Mouse (Mus musculus) cortical plate, adult 2 months (tissue): ENCODE measurements around the gene Slc26a1. TPM values are rescaled to one million over a fixed set of nuclear protein-coding genes. Genes with fewer than 3 reads are reported as not detected.
A peak's percentile ranks its signal among the peaks of the same experiment; 100 is the strongest.

Experiments used
- H3K27ac ChIP-seq: fragments of 200-500 bp; 2 replicates; pipeline ENCODE4 v1.5.1; 2012; ENCODE audit warnings: low read length, control low read depth, inconsistent platforms; ENCODE audit not compliant: insufficient read depth
- H3K4me1 ChIP-seq: fragments of 200-500 bp; 2 replicates; pipeline ENCODE4 v1.6.1; 2011; ENCODE audit warnings: low read length; ENCODE audit not compliant: control insufficient read depth, insufficient read depth
- H3K4me3 ChIP-seq: fragments of 200-500 bp; 2 replicates; pipeline ENCODE4 v1.5.1; 2011; ENCODE audit warnings: mild to moderate bottlenecking, low read length, control low read depth; ENCODE audit not compliant: insufficient read depth
- CTCF ChIP-seq: fragments of 200-500 bp; IDR thresholded peaks from 2 replicates; pipeline ENCODE4 v1.5.1; 2011; ENCODE audit warnings: mild to moderate bottlenecking, control low read depth, low read length; ENCODE audit not compliant: insufficient read depth; ENCODE audit errors: extremely low read depth
- POLR2A ChIP-seq: fragments of 200-500 bp; IDR thresholded peaks from 2 replicates; pipeline ENCODE4 v1.6.1; 2011; ENCODE audit warnings: mild to moderate bottlenecking, low read length, control low read depth; ENCODE audit not compliant: insufficient read depth; ENCODE audit errors: extremely low read depth
- polyA plus RNA-seq: library from polyadenylated mRNA; depleted of rRNA; stranded (reverse); fragments of >200 nt; gene quantifications from 2 replicates; pipeline ENCODE4 v1.2.3, GENCODE M21; 2012; rRNA removed

Gene Slc26a1
- polyA plus RNA-seq, 1 experiment: 1.4 TPM

DNA sequence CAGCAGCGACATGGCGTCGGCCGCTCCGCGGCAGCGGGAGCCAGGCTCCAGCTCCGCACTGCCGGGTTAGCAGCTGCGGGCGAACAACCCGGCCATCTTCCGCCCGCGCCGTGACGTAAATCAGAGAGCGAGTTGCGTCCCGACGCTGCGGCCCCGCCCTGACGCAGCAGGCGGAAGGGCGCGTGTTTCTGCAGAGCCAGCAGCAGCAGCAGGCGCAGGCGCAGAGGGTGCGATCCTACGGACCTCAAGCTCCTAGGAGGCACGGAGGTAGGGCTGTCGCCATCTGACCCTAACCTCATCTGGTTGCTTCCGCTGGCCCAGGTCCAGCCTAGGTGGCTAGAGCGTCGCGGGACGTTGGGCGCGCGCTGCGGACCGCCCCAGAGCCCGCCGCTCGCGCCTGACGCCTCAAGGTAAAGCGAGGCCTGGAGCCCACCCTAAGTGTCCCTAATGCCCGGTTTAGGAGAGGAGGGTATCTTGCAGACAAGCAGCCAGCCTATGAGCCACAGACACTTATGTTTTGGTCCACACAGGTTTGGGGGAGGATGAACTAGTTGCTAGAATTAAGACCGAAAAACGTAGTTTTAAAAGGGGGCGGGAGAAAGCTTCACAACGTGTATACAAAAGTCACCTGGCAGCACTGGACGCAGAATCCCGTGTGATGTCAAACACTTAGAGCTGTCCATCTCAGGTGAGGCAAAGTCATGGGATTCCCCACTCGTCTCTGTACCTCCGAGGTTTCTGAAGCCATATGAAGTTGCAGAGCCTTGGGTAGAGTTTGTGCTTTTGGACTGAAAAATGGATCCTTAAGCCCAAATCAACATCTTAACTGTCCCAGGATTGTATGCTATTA, 45.5 kb downstream of the Slc26a1 start, which contains the start of the genes Gak and Tmem175:
Gene Gak (minus strand): TSS at position 122 of the 850 bp plus-strand sequence.
Gene Tmem175 (plus strand): TSS at position 137 of the 850 bp plus-strand sequence.
- Histone ChIP-seq H3K4me1 (peaks cover 7% of the 10 kb centered on the region; the same call in 1 of the 2 replicates), H3K27ac (peak within 1 kb of the TSS; percentile 81), H3K4me3 (peak within 1 kb of the TSS; percentile 82)
- TF ChIP-seq POLR2A (peak; percentile 96), CTCF (no peak)

- TF ChIP-seq POLR2A (no peak), CTCF (no peak)
- H3K4me3 ChIP-seq: peak overlapping the region; percentile 82
- peak overlapping the region; percentile 81 for H3K27ac ChIP-seq
- peaks cover 7% of the 10 kb centered on the region; the same call in 1 of the 2 replicates for H3K4me1 ChIP-seq
Measured at GRCm38 (mm10) chr5:108628891-108629633, 46.3 kb downstream of the Slc26a1 start.

DNA sequence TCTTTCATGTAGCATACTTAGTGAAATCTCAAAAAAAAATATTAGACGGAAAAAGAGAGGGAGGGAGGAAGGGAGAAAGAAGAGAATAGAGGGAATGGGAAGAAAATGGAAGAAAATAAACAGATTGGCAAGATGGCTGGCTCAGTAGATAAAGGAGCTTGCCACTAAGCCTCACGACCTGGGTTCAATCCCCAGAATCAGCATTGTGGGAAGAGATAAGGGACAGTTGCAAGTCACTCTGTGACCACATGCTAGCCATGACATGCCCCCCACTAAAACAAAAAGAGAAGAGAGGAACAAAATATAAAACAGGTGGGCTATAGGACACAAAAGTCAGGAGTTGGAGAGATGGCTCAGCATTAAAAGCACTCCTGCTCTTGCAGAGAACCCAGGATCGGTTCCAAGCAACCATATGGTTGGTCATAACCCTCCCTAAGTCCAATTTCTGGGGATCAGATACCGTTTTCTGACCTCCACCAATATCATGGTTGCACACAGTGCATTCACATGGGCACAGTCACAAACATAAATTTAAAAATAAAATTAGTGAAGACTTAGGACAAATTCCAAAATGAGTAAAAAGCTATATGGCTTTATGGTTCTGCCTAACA, 49.2 kb downstream of the Slc26a1 start:
- H3K27ac ChIP-seq: no peak overlapping the region
- TF ChIP-seq CTCF (no peak), POLR2A (no peak)
- H3K4me1 ChIP-seq: peaks cover 13% of the 10 kb centered on the region; the same call in 1 of the 2 replicates
- no peak overlapping the region for H3K4me3 ChIP-seq

DNA sequence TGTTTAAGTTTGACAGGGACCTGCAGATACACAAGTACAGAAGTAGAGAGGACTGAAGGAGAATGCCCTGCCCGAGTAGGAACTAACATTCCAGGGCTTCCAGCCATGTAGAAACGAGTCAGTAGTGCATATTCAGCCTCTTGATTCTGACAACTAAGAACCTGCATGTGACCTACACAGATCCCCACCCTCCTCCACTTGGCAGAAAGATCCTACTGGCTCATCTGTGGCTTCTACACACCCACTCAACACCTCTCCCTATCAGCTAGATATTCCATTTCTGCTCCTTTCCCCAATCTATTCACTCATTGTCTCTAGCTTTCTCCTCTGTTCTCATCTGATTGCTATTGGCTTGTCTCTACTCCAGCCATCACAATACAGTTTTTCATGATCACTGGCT, 53.5 kb downstream of the Slc26a1 start:
- no peak for TF ChIP-seq CTCF
- no peak for TF ChIP-seq POLR2A
- H3K27ac ChIP-seq: no peak overlapping the region
- no peak overlapping the region for H3K4me3 ChIP-seq
- peaks cover 6% of the 10 kb centered on the region; the same call in 1 of the 2 replicates for H3K4me1 ChIP-seq

Other genes with a start within 250 kb of the Slc26a1 start
- 323 and 367 TPM in 2 replicates for gene Atp5k, start 241.1 kb downstream of the Slc26a1 start, polyA plus RNA-seq
- gene Mfsd7a, start 226.7 kb downstream of the Slc26a1 start, polyA plus RNA-seq: 1.1 TPM in 2 replicates
- gene Pcgf3, start 214.3 kb downstream of the Slc26a1 start, polyA plus RNA-seq: 17.1 and 18.0 TPM in 2 replicates
- gene Cplx1, start 125.5 kb downstream of the Slc26a1 start, polyA plus RNA-seq: 339 and 354 TPM in 2 replicates
- 84.9 and 86.8 TPM in 2 replicates for gene Gak, start 45.8 kb downstream of the Slc26a1 start, polyA plus RNA-seq
- 62.8 and 67.4 TPM in 2 replicates for gene Tmem175, start 45.8 kb downstream of the Slc26a1 start, polyA plus RNA-seq
- gene Idua, start 15.2 kb downstream of the Slc26a1 start, polyA plus RNA-seq: 24.0 and 29.1 TPM in 2 replicates
- 54.6 and 58.7 TPM in 2 replicates for gene Dgkq, start 5.9 kb downstream of the Slc26a1 start, polyA plus RNA-seq
- 35.3 and 35.7 TPM in 2 replicates for gene Fgfrl1, start 16.8 kb upstream of the Slc26a1 start, polyA plus RNA-seq
- gene Rnf212, start 99.4 kb upstream of the Slc26a1 start, polyA plus RNA-seq: not detected in 2 replicates
- not detected in 2 replicates for gene Tmed11, start 119.8 kb upstream of the Slc26a1 start, polyA plus RNA-seq
- gene Vmn2r8, start 133.3 kb upstream of the Slc26a1 start, polyA plus RNA-seq: not detected in 2 replicates
- gene Vmn2r9, start 177.0 kb upstream of the Slc26a1 start, polyA plus RNA-seq: not detected in 2 replicates